Mouse (Mus musculus) hindbrain, embryonic 15.5 days (tissue): ENCODE measurements around the gene Cldn10. TPM values are rescaled to one million over a fixed set of nuclear protein-coding genes. Genes with fewer than 3 reads are reported as not detected.
A peak's percentile ranks its signal among the peaks of the same experiment; 100 is the strongest.

Experiments used
- ATAC-seq: fragments of 200-750 bp; cut with Nextera tagmentation; 2 replicates; pipeline ENCODE4 v1.8.0; 2017; ENCODE audit warnings: low read depth, moderate number of reproducible peaks, moderate TSS enrichment; ENCODE audit not compliant: low FRiP score
- H3K27ac ChIP-seq: fragments of 300-500 bp; sonication (generic); replicated peaks from 2 replicates; pipeline ENCODE4 v1.5.1; 2015; ENCODE audit warnings: mild to moderate bottlenecking, inconsistent platforms
- H3K27me3 ChIP-seq: fragments of 300-500 bp; sonication (generic); 2 replicates; pipeline ENCODE4 v1.6.1; 2015; ENCODE audit warnings: control low read depth, inconsistent platforms
- H3K36me3 ChIP-seq: fragments of 300-500 bp; sonication (generic); 2 replicates; pipeline ENCODE4 v1.6.1; 2015; ENCODE audit warnings: control low read depth, inconsistent platforms
- H3K4me1 ChIP-seq: fragments of 300-500 bp; sonication (generic); replicated peaks from 2 replicates; pipeline ENCODE4 v1.6.1; 2015; ENCODE audit warnings: control low read depth, inconsistent platforms
- H3K4me2 ChIP-seq: fragments of 300-500 bp; sonication (generic); 2 replicates; pipeline ENCODE4 v1.6.1; 2015; ENCODE audit warnings: moderate library complexity, mild to moderate bottlenecking, inconsistent platforms
- H3K4me3 ChIP-seq: fragments of 300-500 bp; sonication (generic); 2 replicates; pipeline ENCODE4 v1.5.1; 2015; ENCODE audit warnings: mild to moderate bottlenecking, inconsistent platforms
- H3K9ac ChIP-seq: fragments of 300-500 bp; sonication (generic); 2 replicates; pipeline ENCODE4 v1.6.1; 2015; ENCODE audit warnings: inconsistent platforms
- H3K9me3 ChIP-seq: fragments of 300-500 bp; sonication (generic); 2 replicates; pipeline ENCODE4 v1.6.1; 2016; ENCODE audit warnings: control low read depth, inconsistent platforms
- WGBS: fragments of 180-500 bp; shearing (Covaris S2); methylation state at CpG from one replicate; pipeline ENCODE4 v1.1.7; 2015; 5-methylcytosine and 5-hydroxymethylcytosine counted together
- polyA plus RNA-seq: library from polyadenylated mRNA; unstranded; fragments of >200 nt; fragmentation: Nextera tagmentation; extraction: Ambion mirVana; gene quantifications from 2 replicates; pipeline ENCODE4 v1.2.1, GENCODE M21; 2015

The Cldn10 gene
- polyA plus RNA-seq, 1 experiment from 2014 or later, result 2.9 TPM

DNA sequence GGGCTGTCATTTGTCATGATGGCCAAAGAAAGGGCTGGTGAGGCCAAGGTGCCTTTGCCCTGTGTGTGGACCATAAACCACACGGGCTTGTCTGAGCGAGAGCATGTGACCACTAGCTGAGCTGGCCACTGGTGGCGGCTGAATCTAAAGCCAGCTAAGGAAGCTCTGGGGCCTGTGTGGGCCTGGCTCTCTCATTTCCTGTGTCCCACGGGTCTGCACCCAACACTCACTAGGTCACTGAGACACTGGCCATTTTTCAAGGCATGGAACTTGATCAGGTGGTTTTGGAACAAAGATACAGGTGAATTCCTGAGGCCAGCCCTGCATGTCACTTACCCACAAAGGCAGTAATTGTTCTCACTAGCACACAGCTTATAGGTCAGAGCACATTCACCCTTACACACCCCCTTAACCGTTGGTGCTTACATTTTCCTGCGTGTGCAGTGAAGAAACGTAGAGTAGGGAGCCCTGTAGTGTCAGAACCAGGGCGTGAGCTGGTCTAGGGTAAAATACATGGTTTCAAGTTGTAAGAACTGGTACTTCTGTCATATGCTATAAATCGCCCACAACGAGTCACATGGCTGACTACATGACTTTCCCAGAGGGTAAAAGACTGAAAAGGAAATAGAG lies 87.2 kb downstream of the Cldn10 start:
- Histone ChIP-seq H3K27ac (no peak overlapping the region), H3K4me3 (no peak overlapping the region), H3K4me1 (no peaks in the 10 kb centered on the region), H3K9me3 (no peaks in the 10 kb centered on the region), H3K9ac (no peak overlapping the region), H3K36me3 (peaks cover 44% of the 10 kb centered on the region), H3K27me3 (no peaks in the 10 kb centered on the region), H3K4me2 (no peak overlapping the region)
- no peak for ATAC-seq
- WGBS, result 86% methylated on average over 10 of the region's 10 CpGs

DNA sequence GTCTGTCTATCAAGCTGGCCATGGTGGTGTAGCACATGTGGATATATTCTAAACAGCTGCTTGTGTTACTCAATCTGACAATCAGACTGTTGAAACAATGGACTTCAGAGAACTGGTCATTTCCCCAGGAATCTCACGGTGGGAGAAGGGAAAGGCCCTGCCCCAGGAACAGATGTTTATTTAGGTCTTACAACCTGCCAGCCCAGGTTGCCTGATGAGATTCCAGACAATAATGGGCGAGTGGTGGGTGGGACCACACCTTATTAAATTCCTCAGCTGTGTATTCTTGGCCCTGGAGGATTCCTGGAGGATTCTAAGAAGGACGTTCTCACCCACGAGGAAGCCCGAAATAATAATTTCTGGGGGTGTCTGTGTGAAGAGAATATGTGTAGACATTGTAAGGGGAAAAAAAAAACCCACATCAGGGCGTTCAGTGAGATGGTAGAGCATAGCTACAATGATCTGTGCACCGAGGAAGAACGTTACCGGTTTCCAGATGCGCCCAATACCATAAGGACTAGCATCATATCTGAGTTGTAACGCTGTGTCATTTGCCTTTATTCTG lies 90.7 kb downstream of the Cldn10 start:
- Histone ChIP-seq H3K4me1 (no peaks in the 10 kb centered on the region), H3K4me2 (no peak overlapping the region), H3K9me3 (no peaks in the 10 kb centered on the region), H3K27ac (no peak overlapping the region), H3K27me3 (no peaks in the 10 kb centered on the region), H3K36me3 (peaks cover 62% of the 10 kb centered on the region), H3K4me3 (no peak overlapping the region), H3K9ac (no peak overlapping the region)
- 88% methylated on average over 11 of the region's 11 CpGs for WGBS
- no peak for ATAC-seq

DNA sequence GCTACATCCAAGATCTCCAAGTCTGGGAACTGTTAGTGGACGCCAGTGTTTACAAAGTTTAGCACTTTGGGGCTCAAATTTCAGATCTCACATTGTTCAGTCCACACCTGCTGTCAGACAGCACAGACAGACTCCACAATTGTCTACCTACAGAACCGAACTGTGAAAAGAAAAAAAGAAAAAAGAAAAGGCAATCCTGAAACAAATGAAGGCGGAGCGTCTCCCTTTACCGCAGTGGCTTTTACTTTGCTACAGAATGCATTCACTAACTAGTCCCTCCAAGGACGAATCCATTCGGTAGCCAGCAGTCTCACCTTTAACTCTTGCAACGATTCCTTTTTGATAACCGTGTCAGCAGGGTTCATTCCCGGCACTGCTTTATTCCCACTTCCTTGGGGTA lies 93.0 kb downstream of the Cldn10 start:
- Histone ChIP-seq H3K9ac (no peak overlapping the region), H3K4me1 (no peaks in the 10 kb centered on the region), H3K36me3 (peaks cover 74% of the 10 kb centered on the region), H3K27me3 (no peaks in the 10 kb centered on the region), H3K4me3 (no peak overlapping the region), H3K4me2 (no peak overlapping the region), H3K27ac (no peak overlapping the region), H3K9me3 (no peaks in the 10 kb centered on the region)
- ATAC-seq, result no peak
- WGBS, result 82% methylated on average over 10 of the region's 10 CpGs

DNA sequence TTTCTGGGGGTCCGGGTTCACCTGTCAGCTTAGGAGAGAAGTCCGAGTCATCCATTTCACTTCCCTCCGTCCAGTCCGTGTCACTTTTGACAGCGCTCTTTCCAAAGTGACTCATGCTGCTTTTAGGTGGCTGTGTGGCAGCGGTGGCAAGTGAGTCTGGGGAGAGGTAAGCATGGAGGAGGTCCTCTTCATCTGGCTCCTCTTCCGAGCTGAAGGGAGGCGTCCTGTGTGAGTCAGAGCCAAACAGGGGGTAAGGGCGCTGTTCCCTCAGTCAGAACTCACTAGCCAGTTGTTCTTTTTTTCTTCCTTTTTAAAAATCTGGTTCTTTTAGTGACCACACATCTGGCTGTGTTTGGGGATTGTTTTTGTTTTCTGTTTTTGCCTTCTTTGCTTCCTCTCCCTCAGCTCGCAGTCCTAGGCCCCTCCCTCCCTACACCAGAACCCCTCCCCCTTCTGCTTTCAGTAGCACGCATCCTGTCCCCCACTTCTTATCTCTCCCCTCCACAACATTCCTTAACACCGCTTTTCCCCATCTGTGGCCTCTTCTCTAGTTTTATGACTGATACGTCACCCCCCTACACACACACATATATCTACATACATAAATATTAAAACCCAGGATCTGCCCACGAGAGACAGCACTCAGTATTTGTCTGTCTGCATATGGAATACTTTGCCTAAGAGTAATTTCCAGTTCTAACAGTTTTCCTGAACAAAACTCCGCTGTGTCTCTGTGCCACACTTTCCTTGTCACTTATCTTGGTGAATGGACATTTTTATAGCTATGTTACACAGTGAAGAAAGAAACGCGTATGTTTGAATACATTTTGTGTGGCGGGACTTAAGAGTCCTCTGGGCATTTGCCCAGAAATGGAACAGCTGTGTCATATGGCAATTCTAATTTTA lies 95.9 kb downstream of the Cldn10 start:
- Histone ChIP-seq H3K9ac (no peak overlapping the region), H3K4me3 (no peak overlapping the region), H3K27ac (no peak overlapping the region), H3K4me1 (no peaks in the 10 kb centered on the region), H3K27me3 (no peaks in the 10 kb centered on the region), H3K36me3 (peaks cover 74% of the 10 kb centered on the region), H3K4me2 (no peak overlapping the region), H3K9me3 (no peaks in the 10 kb centered on the region)
- 83% methylated on average over 18 of the region's 18 CpGs for WGBS
- no peak for ATAC-seq

DNA sequence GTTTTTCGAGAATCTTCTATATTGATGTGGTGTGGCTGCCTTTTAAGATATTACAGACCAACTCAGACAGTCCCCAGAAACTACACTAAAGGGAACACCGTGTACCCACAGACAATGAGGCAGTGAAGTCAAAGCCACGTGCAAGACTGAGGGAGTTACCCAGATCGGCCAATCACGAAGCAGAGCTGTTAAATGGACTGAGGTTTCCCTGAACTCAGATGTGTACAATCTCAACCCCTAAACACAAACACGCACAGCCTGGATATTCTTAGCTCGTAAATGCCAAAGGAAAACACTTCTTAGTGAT lies 96.5 kb downstream of the Cldn10 start:
- no peak for ATAC-seq

DNA sequence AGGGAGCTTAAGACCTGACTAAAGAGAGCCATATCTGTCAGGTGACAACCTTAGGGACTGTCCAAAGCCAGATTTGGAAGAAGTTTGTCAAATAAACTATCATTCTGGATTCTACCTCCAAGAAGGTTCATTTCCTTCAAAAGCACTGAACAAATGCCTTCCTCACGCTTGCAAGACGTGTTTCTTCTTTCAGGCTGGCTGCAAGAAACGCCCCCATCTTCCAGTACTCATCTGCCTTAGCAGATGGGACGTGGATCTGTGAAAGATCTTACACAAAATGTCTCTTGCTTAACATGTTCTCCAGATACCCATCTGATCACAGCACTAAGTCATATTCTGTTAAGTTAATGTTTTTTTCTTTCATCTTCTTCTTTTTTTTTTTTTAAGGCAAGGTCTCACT lies 102.4 kb downstream of the Cldn10 start:
- H3K36me3 ChIP-seq, result peaks cover 54% of the 10 kb centered on the region
- no peak overlapping the region for H3K9ac ChIP-seq
- no peaks in the 10 kb centered on the region for H3K27me3 ChIP-seq
- H3K4me2 ChIP-seq, result no peak overlapping the region
- no peak for ATAC-seq
- 88% methylated on average over 4 of the region's 4 CpGs for WGBS
- H3K27ac ChIP-seq, result no peak overlapping the region
- H3K4me1 ChIP-seq, result no peaks in the 10 kb centered on the region
- H3K4me3 ChIP-seq, result no peak overlapping the region
- no peaks in the 10 kb centered on the region for H3K9me3 ChIP-seq

More for the DNA sequence above, 96.5 kb downstream of the Cldn10 start:
- 84% methylated on average over 7 of the region's 7 CpGs for WGBS
- no peaks in the 10 kb centered on the region for H3K9me3 ChIP-seq
- H3K9ac ChIP-seq, result no peak overlapping the region
- H3K27me3 ChIP-seq, result no peaks in the 10 kb centered on the region
- no peak overlapping the region for H3K4me2 ChIP-seq
- H3K4me3 ChIP-seq, result no peak overlapping the region
- no peak overlapping the region for H3K27ac ChIP-seq
- no peaks in the 10 kb centered on the region for H3K4me1 ChIP-seq
- H3K36me3 ChIP-seq, result peaks cover 72% of the 10 kb centered on the region

DNA sequence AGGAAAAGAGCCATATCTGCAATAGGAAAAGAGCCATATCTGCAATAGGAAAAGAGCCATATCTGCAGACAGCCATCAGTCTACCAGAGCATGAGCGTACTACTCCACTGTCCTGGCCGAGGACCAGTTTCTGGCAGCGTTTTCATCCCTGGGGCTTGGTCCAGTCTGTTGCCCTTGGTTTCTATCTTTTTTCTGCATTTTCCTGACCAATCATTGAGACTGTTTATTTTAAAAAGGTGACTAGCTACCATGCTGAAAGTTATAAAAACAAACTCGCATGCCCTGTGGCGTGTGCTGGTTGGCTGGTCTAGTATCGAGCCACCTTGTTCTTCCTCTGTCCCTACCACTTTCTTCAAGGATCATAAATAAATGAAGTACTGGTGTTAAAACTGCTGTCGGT lies 107.5 kb downstream of the Cldn10 start:
- no peak for ATAC-seq

DNA sequence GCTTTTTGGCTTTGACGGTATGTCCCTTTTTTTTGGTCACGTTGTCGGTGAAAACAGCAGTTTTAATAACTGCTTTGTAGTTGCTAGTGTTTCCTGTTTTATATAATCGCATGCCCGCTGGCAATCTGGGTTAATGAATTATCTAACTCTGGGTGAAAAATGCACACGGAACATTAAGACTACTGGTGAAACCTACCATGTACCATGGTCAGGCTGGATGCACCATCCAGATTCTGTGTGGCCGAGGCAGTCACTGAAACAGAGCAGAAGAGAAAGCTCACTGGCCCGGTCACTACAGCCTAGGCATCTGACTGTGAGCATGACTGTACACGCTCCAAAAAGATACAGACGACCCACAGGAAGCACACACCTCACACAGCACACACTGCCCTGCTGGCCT lies 107.9 kb downstream of the Cldn10 start:
- no peaks in the 10 kb centered on the region for H3K4me1 ChIP-seq
- 95% methylated on average over 10 of the region's 10 CpGs for WGBS
- H3K9me3 ChIP-seq, result no peaks in the 10 kb centered on the region
- H3K9ac ChIP-seq, result no peak overlapping the region
- no peaks in the 10 kb centered on the region for H3K27me3 ChIP-seq
- ATAC-seq, result no peak
- H3K4me3 ChIP-seq, result no peak overlapping the region
- H3K4me2 ChIP-seq, result no peak overlapping the region
- H3K27ac ChIP-seq, result no peak overlapping the region
- H3K36me3 ChIP-seq, result peaks cover 62% of the 10 kb centered on the region

More for the DNA sequence above, 107.5 kb downstream of the Cldn10 start:
- 96% methylated on average over 7 of the region's 7 CpGs for WGBS
- no peaks in the 10 kb centered on the region for H3K9me3 ChIP-seq
- no peak overlapping the region for H3K9ac ChIP-seq
- H3K36me3 ChIP-seq, result peaks cover 59% of the 10 kb centered on the region
- no peak overlapping the region for H3K27ac ChIP-seq
- H3K27me3 ChIP-seq, result no peaks in the 10 kb centered on the region
- no peaks in the 10 kb centered on the region for H3K4me1 ChIP-seq
- H3K4me2 ChIP-seq, result no peak overlapping the region
- H3K4me3 ChIP-seq, result no peak overlapping the region

DNA sequence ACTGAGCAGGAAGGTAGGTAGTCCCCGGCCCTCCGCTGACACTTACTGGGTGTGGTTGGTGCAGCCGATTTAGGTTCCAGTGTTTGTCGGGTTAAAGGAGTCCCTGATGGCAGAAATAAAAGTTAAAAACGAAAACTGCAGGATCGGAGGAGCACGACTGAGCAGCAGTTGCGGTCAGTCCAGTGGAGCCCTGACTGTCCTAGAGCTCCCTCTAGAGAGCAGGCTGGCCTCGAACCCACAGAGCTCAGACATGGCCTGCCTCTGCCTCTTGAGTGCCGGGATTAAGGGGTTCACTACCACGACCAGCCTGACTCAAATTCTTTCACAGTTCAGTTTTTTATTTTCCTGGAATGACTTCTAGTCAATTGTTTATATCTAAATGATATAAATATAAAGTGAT lies 112.2 kb downstream of the Cldn10 start:
- H3K27ac ChIP-seq, result no peak overlapping the region
- H3K9me3 ChIP-seq, result no peaks in the 10 kb centered on the region
- 0 out of 2 replicates have a peak, but pooled peaks cover 6% of the 10 kb centered on the region for H3K4me1 ChIP-seq
- no peak overlapping the region for H3K4me3 ChIP-seq
- no peak overlapping the region for H3K9ac ChIP-seq
- WGBS, result 87% methylated on average over 11 of the region's 11 CpGs
- ATAC-seq, result no peak
- H3K4me2 ChIP-seq, result no peak overlapping the region
- H3K36me3 ChIP-seq, result peaks cover 76% of the 10 kb centered on the region
- no peaks in the 10 kb centered on the region for H3K27me3 ChIP-seq

DNA sequence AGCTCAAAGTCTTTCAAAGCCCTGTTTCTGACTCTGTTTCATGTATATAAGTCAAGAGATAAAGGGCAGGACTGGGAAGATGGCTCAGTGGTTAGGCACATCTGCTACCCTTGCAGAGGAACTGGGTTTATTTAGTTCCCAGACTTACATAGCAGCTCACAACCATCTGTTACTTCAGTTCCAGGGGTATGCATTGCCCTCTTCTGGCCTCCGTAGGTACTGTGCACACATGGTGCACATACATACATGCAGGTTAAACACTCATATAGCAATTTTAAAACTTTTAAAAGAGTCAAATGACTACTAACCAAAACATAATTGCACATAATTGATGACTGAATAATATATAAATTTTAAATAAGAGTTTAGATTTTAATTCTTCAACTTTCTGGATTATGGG lies 113.2 kb downstream of the Cldn10 start:
- H3K4me2 ChIP-seq, result no peak overlapping the region
- 0 out of 2 replicates have a peak, but pooled peaks cover 6% of the 10 kb centered on the region for H3K4me1 ChIP-seq
- 100% methylated on average over 1 of the region's 1 CpGs for WGBS
- H3K9ac ChIP-seq, result no peak overlapping the region
- H3K9me3 ChIP-seq, result no peaks in the 10 kb centered on the region
- H3K27me3 ChIP-seq, result no peaks in the 10 kb centered on the region
- H3K27ac ChIP-seq, result no peak overlapping the region
- peaks cover 68% of the 10 kb centered on the region for H3K36me3 ChIP-seq
- ATAC-seq, result no peak
- H3K4me3 ChIP-seq, result no peak overlapping the region

DNA sequence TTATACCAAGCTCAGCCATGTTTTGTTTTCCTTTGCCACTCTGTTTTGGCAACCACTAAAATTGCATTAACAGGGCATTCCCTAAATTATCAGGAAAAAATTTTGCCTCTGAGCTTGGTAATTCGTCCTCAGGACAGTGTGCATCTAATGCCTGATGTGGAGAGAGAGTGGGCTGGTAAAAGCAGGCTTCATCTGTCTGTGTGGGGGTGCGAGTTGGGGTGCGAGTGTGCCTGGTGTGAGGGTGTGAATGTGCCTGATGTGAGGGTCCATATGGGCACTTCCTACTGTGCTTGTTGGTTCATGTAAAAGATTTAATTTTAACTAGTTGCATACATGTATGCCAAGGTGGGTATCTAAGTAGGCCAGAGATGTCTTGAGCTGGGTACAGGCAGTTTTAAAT lies 115.7 kb downstream of the Cldn10 start:
- Histone ChIP-seq H3K27me3 (no peaks in the 10 kb centered on the region), H3K4me1 (0 out of 2 replicates have a peak, but pooled peaks cover 6% of the 10 kb centered on the region), H3K4me3 (no peak overlapping the region), H3K9ac (no peak overlapping the region), H3K27ac (no peak overlapping the region), H3K9me3 (no peaks in the 10 kb centered on the region), H3K4me2 (no peak overlapping the region), H3K36me3 (peaks cover 71% of the 10 kb centered on the region)
- no peak for ATAC-seq
- WGBS, result 88% methylated on average over 3 of the region's 3 CpGs

DNA sequence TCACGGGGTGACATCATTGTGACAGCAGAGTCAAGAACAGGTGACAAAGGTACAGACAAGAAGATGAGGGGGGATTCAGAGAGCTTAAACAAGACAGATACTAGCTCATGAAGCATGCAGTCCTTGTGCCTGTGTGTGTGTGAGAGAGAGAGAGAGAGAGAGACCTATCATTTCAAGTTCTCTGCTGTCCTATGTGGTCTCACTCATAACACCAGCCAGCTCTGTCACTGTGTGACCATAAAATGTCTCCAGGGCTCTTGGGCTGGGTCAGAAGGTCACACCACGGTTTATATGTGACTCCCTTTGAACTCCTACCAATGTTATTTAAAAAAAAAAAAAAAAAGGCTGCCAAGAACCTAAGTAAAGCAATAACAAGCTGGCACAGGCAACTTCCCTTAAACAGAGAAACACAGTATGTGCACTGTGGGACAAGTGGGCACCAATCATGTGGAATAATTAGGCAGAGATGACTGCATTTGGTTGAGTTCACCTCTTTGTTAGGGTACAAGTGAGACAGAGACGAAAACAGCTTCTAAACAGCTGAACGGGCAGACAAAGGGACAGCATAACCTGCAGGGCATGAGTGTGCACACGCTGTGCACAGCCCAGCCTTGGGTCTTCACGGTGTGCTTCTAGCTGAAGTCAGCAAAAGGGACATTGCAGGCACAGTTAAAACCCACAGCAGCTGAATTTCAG lies 116.3 kb downstream of the Cldn10 start:
- H3K4me3 ChIP-seq, result no peak overlapping the region
- 29% methylated on average over 6 of the region's 6 CpGs for WGBS
- H3K9ac ChIP-seq, result no peak overlapping the region
- H3K27ac ChIP-seq, result no peak overlapping the region
- no peaks in the 10 kb centered on the region for H3K27me3 ChIP-seq
- 0 out of 2 replicates have a peak, but pooled peaks cover 6% of the 10 kb centered on the region for H3K4me1 ChIP-seq
- H3K36me3 ChIP-seq, result peaks cover 71% of the 10 kb centered on the region
- no peaks in the 10 kb centered on the region for H3K9me3 ChIP-seq
- ATAC-seq, result peak; percentile 72; the same call in 1 of the 2 replicates
- H3K4me2 ChIP-seq, result no peak overlapping the region
